Mouse (Mus musculus): ENCODE measurements at regions not wholly inside any gene's neighbourhood (a gene's known extent, or its start where the extent isn't known, plus 50 kb on each side); places are given as distances from the start of the nearest gene placed in this dataset.

DNA sequence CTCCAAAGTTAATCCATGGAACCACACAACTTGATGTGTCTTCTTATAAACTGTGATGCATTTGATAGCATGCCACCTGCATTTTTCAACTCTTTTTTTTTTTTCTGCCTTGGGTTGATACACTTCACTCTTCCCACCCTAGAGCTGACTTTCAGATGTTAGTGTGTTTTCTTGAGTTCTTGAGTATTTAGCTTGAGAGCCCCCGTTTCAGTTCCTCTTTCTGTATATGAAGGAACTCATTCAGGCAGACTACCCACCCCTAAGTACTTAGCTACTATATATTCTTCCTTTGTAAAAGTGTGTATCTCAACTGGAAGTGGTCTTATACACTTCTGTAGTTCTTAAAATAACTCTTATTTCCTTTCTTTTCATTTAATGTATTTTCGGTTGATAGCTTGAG is 371.1 kb downstream of the Tns1 start:
- TF ChIP-seq GATA1 (IDR thresholded peaks at IDR 0.05; ENCODE audit: borderline replicate concordance, low read length) (no peak), CTCF (IDR thresholded peaks at IDR 0.05; ENCODE audit: low read depth, low read length) (no peak), POLR2AphosphoS5 (IDR thresholded peaks at IDR 0.05; ENCODE audit: insufficient replicate concordance, low read depth, low read length) (no peak), TAL1 (conservative IDR thresholded peaks at IDR 0.05; ENCODE audit: low read depth, low read length) (no peak), GATA2 (IDR thresholded peaks at IDR 0.05; ENCODE audit: borderline replicate concordance, low read depth, low read length) (no peak)
